Mouse (Mus musculus) kidney, adult 2 months (tissue): ENCODE measurements around the gene Lsm7. TPM values are rescaled to one million over a fixed set of nuclear protein-coding genes. Genes with fewer than 3 reads are reported as not detected.

Experiments used
- DNase-seq: peaks from one replicate; pipeline ENCODE4 v3.0.0; 2021
- H3K27ac ChIP-seq: fragments of 200-500 bp; 2 replicates; pipeline ENCODE4 v1.5.1; 2012; ENCODE audit warnings: low read depth, low read length, control low read depth, inconsistent platforms; ENCODE audit not compliant: insufficient read depth
- H3K27me3 ChIP-seq: fragments of 200-500 bp; replicated peaks from 2 replicates; pipeline ENCODE4 v1.6.1; 2012; ENCODE audit warnings: mild to moderate bottlenecking, moderate library complexity, low read length, inconsistent platforms; ENCODE audit not compliant: control insufficient read depth, insufficient read depth
- H3K36me3 ChIP-seq: fragments of 200-500 bp; 2 replicates; pipeline ENCODE4 v1.6.1; 2012; ENCODE audit warnings: mild to moderate bottlenecking, moderate library complexity, low read length, inconsistent platforms; ENCODE audit not compliant: control insufficient read depth, insufficient read depth
- H3K4me1 ChIP-seq: fragments of 200-500 bp; 2 replicates; pipeline ENCODE4 v1.6.1; 2011; ENCODE audit warnings: low read length; ENCODE audit not compliant: control insufficient read depth, insufficient read depth
- H3K4me3 ChIP-seq: fragments of 200-500 bp; 2 replicates; pipeline ENCODE4 v1.5.1; 2011; ENCODE audit warnings: mild to moderate bottlenecking, low read depth, low read length, control low read depth; ENCODE audit not compliant: insufficient read depth
- CTCF ChIP-seq: fragments of 200-500 bp; conservative IDR thresholded peaks from 2 replicates; pipeline ENCODE4 v1.5.1; 2011; ENCODE audit warnings: low read depth, mild to moderate bottlenecking, control low read depth, low read length, moderate library complexity, mixed read lengths; ENCODE audit not compliant: insufficient read depth, insufficient read length
- POLR2A ChIP-seq: fragments of 200-500 bp; IDR thresholded peaks from one replicate; pipeline ENCODE4 v1.6.1; 2011; ENCODE audit warnings: low read depth, low read length, control low read depth
- WGBS: fragments of 180-500 bp; shearing (Covaris S2); methylation state at CpG from one replicate; pipeline ENCODE4 v1.1.7; 2018; 5-methylcytosine and 5-hydroxymethylcytosine counted together
- polyA plus RNA-seq: library from polyadenylated mRNA; depleted of rRNA; stranded (reverse); fragments of >200 nt; gene quantifications from 2 replicates; pipeline ENCODE4 v1.2.3, GENCODE M21; 2012

Gene Lsm7
- polyA plus RNA-seq, 1 experiment = 98.1 TPM

- WGBS = under 1% methylated on average over 72 of the region's 72 CpGs
- Histone ChIP-seq H3K36me3 (no peaks in the 10 kb centered on the region), H3K4me1 (peaks cover 7% of the 10 kb centered on the region; the same call in 1 of the 2 replicates), H3K4me3 (peak within 1 kb of the TSS; percentile 73), H3K27ac (peak within 1 kb of the TSS; percentile 77), H3K27me3 (no peaks in the 10 kb centered on the region)
- peak; percentile 100 for DNase-seq
- TF ChIP-seq CTCF (no peak), POLR2A (peak; percentile 42)
Observed at GRCm38 (mm10) chr10:80900318-80901247, 45.6 kb upstream of the Lsm7 start, which contains the start of gene Timm13. Gene Timm13 (minus strand): TSS chr10:80900969.

GRCm38 (mm10) chr10:80899591-80900317 lies 44.7 kb upstream of the Lsm7 start:
- no peak overlapping the region for H3K27ac ChIP-seq

GRCm38 (mm10) chr10:80899074-80899473 lies 44.1 kb upstream of the Lsm7 start:
- no peak for DNase-seq
- H3K4me3 ChIP-seq = no peak overlapping the region
- no peaks in the 10 kb centered on the region for H3K27me3 ChIP-seq
- H3K27ac ChIP-seq = no peak overlapping the region
- no peaks in the 10 kb centered on the region for H3K36me3 ChIP-seq
- 82% methylated on average over 8 of the region's 8 CpGs for WGBS
- peaks cover 7% of the 10 kb centered on the region; the same call in 1 of the 2 replicates for H3K4me1 ChIP-seq
- TF ChIP-seq CTCF (no peak), POLR2A (no peak)

More at GRCm38 (mm10) chr10:80899591-80900317, 44.7 kb upstream of the Lsm7 start:
- Histone ChIP-seq H3K4me1 (peaks cover 7% of the 10 kb centered on the region; the same call in 1 of the 2 replicates), H3K27me3 (no peaks in the 10 kb centered on the region), H3K36me3 (no peaks in the 10 kb centered on the region), H3K4me3 (peak overlapping the region; percentile 73)
- WGBS = 7% methylated on average over 25 of the region's 25 CpGs
- no peak for DNase-seq
- TF ChIP-seq POLR2A = no peak

- WGBS = 54% methylated on average over 41 of the region's 41 CpGs
- no peaks in the 10 kb centered on the region for H3K36me3 ChIP-seq
- H3K27me3 ChIP-seq = no peaks in the 10 kb centered on the region
- H3K27ac ChIP-seq = no peak overlapping the region
- no peak overlapping the region for H3K4me3 ChIP-seq
- peaks cover 7% of the 10 kb centered on the region; the same call in 1 of the 2 replicates for H3K4me1 ChIP-seq
- TF ChIP-seq POLR2A (no peak), CTCF (no peak)
- DNase-seq = no peak
Observed at GRCm38 (mm10) chr10:80897861-80898510, 43.0 kb upstream of the Lsm7 start.

GRCm38 (mm10) chr10:80896581-80897485 lies 41.8 kb upstream of the Lsm7 start:
- WGBS = 71% methylated on average over 24 of the region's 24 CpGs
- TF ChIP-seq POLR2A = no peak
- TF ChIP-seq CTCF = no peak
- Histone ChIP-seq H3K36me3 (no peaks in the 10 kb centered on the region), H3K4me3 (no peak overlapping the region), H3K4me1 (peaks cover 7% of the 10 kb centered on the region; the same call in 1 of the 2 replicates), H3K27ac (no peak overlapping the region), H3K27me3 (no peaks in the 10 kb centered on the region)
- DNase-seq = no peak

GRCm38 (mm10) chr10:80895697-80896096 lies 40.7 kb upstream of the Lsm7 start:
- DNase-seq = no peak
- Histone ChIP-seq H3K4me3 (no peak overlapping the region), H3K4me1 (0 out of 2 replicates have a peak, but pooled peaks cover 4% of the 10 kb centered on the region), H3K36me3 (no peaks in the 10 kb centered on the region), H3K27ac (no peak overlapping the region), H3K27me3 (no peaks in the 10 kb centered on the region)
- TF ChIP-seq POLR2A = no peak
- TF ChIP-seq CTCF = no peak
- 84% methylated on average over 6 of the region's 6 CpGs for whole genome bisulfite sequencing
